Mouse (Mus musculus) bone marrow macrophage, adult 2 months (primary cell): ENCODE results near the gene Smarcc1.

Experiments used
- CTCF ChIP-seq: IDR thresholded peaks from 2 replicates; pipeline ENCODE4 v1.5.1; 2012; ENCODE audit warnings: low read depth, mild to moderate bottlenecking, low read length, moderate library complexity
- POLR2A ChIP-seq: IDR thresholded peaks from 2 replicates; pipeline ENCODE4 v1.6.1; 2012; ENCODE audit warnings: mild to moderate bottlenecking, low read depth, low read length, borderline replicate concordance

GRCm38 (mm10) chr9:110163071-110163470 lies 45.6 kb downstream of the Smarcc1 start:
- TF ChIP-seq POLR2A (no peak), CTCF (no peak)
